Mouse (Mus musculus): ENCODE results near the gene Nags.

GRCm38 (mm10) chr11:102165971-102166722, 20.8 kb downstream of the Nags start:
- TF ChIP-seq CTCF (IDR thresholded peaks at IDR 0.05; ENCODE audit: low read depth): no peak
- TF ChIP-seq EP300 (IDR thresholded peaks at IDR 0.05; ENCODE audit: low read depth): no peak
